Mouse (Mus musculus) heart, postnatal 4 days (tissue): ENCODE measurements at regions not wholly inside any gene's neighbourhood (a gene's known extent, or its start where the extent isn't known, plus 50 kb on each side); places are given as distances from the start of the nearest gene placed in this dataset.
"Not testable (repeated sequence)": the region's sequence is repeated elsewhere in the genome, so short reads cannot be mapped to it uniquely, and the experiment has no call there.

Experiments
- DNase-seq: peaks from one replicate; pipeline ENCODE4 v3.0.0; 2021

DNA sequence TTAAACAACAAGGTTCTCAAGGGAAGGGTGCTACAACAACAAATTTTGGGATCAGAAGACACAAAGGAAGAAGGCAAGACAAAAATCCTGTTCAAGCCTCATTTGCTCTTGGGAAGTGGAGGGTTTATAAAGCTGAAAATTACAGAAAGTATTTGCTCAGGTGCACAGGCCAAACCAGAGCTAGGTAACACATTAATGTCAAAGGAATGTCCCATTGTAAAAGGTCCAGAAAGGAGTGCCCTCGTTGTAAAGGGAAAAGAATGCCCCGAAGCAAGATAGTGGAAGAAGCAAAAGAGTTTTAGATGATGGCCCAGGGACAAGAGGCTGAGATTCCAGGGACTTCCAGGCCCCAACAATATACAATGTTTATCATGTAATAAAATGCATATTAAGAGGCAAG is 317.3 kb downstream of the Car8 start:
- no peak for DNase-seq

- DNase-seq, result no peak
Observed at GRCm38 (mm10) chr4:7913191-7913590, 325.6 kb downstream of the Car8 start.

DNA sequence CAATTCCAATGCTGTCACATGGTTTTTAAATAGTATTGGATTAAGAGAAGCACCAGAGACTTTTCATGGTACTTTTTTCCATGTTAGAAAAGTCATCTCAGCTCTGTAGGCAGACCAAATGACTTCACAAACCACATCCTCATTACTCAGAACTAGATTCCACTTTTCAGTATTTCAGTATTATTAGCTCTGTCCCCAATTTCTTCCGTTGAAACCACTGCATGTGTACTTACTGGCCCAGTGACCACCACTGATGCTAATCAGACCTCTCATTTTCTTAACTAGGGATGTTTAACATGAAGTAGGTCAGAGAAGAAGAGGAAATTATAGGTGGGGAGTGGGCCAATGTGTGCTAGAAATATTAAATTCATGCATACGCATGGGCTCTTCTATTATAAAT is 326.2 kb downstream of the Car8 start:
- no peak for DNase-seq

DNA sequence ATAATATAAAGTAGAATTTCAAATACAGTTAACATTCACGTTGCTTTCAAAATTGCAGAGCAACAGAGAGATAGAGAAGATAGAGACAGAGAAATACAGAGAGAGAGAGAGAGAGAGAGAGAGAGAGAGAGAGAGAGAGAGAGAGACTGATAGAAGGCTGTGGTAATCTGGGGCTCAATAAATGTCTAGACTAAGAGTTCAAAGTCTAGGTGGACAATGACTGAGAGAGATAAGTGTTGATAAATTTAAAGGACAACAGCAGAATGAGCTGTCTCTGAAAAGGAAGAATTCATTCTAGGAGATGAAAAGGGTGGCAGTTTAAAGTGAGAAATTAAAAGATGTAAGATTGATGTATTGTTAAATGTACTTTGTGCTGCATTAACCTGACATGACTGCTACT is 335.7 kb downstream of the Car8 start:
- no peak for DNase-seq

DNA sequence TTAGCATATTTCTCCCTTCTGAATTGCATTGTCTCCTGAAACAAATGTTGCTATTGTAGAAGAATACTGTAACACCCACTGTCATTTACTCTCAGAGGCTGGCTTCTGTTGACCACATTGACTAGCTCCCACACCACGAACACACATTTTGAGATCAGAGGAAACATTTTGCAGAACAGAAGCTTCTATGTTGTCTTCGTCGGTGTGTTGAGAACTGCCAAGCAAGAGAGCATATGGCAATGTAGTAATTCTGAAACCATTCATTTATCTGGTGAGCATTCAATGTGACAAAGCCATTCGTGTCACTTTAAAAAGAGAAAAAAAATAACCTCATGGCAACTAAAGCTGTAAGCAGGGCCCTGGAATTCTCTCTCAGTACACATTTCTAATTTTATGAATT is 343.9 kb downstream of the Car8 start:
- DNase-seq, result no peak

- DNase-seq, result no peak
Observed at GRCm38 (mm10) chr4:7891128-7891527, 347.7 kb downstream of the Car8 start.

DNA sequence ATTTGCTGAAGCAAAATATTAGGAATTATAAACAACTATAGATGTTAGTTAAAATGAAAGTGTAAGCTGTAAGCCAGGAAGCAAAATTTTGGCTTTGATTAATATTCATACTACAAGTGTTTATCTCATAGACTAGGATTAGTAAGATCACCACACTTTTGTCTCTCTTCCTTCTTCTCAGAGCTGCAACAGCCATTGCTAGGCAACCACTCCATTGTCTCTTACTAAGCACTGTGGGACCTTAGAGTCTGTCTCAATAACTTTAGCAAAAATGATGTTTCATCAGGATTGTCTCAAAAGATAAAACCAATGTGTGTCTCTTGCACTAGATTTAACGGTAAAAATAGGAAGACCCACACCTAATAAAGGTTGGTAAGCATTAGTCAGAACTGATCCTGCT is 384.3 kb downstream of the Car8 start:
- DNase-seq, result no peak

DNA sequence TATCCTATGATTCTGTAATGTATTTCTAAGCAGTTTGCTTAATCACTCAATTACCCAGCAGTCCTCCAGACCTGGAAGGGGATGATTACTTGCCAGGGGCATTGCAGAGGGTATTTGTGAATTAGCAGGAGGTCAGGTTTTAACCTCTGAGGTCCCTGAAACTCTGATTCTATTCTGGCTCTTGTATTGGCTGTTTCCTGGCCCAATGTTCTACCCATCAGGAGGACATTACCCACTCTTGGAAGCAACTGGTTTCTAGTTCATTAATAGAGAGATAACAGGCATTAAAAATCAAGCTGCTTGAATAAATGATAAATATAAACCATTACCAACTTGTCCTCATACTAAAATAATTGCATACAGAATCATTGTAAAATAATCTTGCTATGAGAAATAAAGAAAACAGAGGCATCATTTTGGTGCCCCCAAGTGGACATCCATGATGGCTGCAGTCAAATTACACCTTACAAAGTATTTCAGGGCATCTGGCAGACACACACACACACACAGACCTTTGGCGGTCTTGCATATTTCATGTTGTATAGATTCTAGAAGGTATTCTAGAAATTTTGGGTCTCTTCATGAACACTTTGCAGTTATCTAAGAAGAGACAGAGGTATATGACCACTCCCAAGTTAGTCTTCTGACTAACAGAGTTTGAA is 385.6 kb downstream of the Car8 start:
- DNase-seq, result peak; percentile 44

GRCm38 (mm10) chr4:7852006-7852615 is 386.7 kb downstream of the Car8 start:
- no peak for DNase-seq

GRCm38 (mm10) chr4:7847411-7847810 is 391.4 kb downstream of the Car8 start:
- DNase-seq, result no peak

- no peak for DNase-seq
Observed at GRCm38 (mm10) chr4:7829126-7829525, 409.7 kb downstream of the Car8 start.

GRCm38 (mm10) chr4:7819847-7820246 is 419.0 kb downstream of the Car8 start:
- DNase-seq, result no peak

DNA sequence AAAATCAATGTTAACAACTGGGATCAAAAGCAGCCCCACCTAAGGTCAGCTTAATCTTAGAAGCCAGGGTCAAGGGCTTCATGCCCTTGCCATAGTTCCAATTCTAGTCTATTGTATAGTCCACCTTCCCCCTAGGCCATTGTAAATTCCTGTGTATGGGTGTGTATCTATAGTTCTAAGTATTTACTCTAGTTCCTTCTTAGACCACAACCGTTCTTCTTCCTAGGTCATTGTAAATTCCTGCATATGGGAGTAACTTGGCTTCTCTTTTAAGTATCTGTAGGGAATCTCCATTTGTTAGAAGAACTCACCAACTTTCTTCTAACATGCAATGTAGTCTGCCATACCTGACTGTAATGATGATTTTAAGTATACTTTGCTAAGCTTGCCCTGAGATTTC is 461.1 kb downstream of the Car8 start:
- DNase-seq, result not testable (repeated sequence)

- no peak for DNase-seq
Observed at GRCm38 (mm10) chr4:7755473-7755872, 483.4 kb downstream of the Car8 start.

- no peak for DNase-seq
Observed at GRCm38 (mm10) chr4:7753931-7754330, 484.9 kb downstream of the Car8 start.

DNA sequence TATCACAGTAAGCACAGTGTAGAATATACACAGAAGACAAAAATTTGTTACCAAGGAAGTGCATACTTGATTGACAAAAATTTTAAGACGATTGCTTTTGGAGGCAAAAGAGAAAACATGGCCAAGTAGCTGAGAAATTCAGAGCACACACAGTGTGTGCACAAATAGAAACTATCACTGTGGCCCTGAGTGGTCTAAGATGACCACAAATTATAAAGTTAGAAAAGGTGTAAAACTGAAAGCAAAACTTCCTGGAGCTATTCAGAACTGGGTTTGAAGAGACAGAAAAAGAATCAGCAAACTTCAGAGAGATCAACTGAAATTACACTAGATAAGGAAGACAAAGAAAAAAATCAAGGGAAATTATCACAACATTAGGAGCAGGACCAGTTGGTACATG is 487.6 kb downstream of the Car8 start:
- DNase-seq, result no peak

DNA sequence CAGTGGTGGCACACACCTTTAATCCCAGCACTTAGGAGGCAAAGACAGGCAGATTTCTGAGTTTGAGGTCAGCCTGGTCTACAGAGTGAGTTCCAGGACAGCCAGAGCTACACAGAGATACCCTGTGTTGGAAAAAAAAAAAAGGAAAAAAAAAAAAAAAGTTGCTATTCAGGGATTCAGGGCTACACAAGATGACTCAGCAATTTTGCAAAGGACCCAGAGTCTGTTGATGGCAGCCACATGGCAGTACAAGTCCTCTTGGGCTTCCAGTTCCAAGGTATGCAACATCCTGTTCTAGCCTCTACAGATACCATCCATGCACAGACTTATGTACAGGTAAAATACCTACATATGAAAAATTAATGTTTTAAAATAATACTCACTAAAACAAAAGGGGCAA is 515.9 kb downstream of the Car8 start:
- no peak for DNase-seq

DNA sequence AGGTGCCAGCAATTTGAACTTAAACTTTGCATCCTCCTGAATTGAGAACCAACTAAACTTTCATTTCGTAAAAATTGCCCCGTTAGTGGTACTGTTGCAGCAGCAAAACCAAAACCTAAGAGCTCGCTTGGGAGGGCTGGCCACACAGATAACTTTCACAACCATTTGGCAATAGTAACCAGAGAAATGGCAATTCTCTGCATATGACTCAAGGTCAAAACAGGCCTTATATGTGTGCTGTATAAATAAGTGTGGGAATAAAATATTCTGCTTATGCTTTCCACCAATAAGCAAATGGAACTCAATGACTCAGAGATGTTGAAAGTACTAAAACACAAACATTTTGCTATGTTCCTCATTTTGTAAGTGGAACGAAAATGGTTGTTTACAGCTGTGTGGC is 550.3 kb downstream of the Car8 start:
- DNase-seq, result no peak

GRCm38 (mm10) chr4:7687231-7687630 is 551.6 kb downstream of the Car8 start:
- no peak for DNase-seq

GRCm38 (mm10) chr4:7670795-7671105 is 568.1 kb downstream of the Car8 start:
- DNase-seq, result peak; percentile 8

DNA sequence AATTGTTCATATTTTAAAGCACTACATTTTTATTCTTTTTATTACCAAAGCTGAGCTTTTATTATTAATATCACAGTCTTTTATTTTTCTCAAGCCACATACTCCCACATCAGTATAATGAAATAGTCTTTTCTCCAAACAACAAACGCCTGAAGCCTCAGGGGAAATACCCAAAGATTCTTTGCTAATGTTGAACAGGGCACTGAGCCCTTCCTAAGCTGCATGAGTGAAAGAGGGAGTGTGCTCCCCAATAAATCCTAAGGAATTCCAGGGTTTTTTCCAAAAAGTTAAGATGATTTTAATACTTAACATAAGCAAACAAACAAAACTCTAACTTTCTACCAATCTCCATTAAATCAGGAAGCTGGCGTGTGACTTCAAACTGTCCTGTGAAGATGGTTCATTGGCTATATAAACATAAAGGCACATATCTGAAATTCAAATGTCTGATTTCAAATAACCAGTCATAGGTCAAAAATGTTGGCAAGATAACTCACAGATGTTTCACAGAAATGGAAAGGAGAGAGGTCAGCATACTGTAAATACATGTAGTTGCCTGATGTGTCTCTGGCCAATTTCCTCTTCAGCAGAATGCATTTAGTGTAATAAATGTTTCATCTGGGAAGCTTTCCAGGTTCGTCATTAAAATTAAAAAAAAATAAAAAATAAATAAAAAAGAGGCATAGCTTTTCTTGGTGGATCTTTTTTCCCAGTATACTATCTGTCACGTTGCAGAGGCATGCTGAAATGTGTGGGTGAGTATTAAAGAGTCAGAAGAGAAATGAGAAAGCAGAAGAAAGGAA is 568.6 kb downstream of the Car8 start:
- DNase-seq, result no peak

DNA sequence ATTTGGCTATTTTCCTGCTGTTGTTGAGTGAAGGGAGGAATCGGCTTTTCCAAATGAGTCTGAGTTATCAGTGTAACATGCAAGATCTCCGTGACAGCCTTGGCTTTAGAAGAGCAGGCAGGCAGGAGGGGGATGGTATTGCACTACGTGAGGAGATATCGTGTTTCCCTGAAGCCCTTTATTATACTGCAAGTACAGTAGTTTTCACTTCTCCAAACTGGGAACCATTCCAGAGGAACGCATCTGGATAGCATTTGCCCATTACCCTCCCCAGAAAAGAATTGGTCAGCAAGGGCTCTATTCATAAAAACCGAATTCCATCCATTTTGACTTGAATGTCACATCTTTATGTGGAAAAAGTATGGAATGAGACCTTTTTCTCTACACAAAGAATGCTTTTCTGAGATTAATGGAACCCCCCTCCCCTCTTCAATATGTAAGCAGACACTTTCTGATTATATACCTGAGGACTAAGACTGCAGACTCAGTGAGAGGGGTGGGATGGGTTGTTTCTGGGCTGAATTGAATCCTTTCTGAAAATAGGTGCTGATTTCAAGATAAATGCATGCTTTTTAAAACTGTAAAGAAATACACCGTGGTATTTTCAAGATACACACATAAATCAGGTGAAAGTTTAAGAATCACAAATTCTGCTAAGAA is 571.8 kb downstream of the Car8 start:
- no peak for DNase-seq

DNA sequence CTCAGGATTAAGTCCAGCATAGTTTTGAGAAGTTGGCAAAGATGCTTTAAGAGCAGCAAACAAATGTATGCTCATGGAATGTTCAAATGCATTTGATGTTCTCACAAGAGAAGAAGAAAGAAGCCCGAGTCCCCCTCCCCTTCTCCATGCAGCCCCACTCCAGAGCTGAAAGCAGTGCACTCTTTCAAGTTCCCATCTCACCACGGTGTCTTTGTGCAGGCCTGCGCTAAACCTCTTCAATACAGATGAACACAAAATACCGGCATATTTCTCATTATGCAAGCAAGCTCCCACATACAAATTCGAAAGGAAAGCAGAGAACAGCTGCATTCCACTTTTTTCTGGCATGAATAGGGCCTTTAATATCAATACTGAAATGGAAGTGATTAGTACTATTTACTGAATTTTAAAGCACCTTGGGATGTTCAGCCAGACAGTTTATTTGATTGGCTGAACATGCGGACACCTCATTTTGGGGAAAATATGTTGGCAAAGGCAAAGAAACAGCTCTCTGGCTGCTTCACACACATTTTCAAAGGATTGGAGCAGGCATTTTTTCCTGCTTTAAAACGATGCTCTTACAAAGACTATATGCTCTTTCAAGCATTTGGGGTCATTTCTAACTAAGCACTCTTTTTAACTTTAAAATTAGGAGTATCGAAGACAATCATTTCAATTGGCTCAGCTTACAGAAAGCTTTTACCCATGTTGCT is 595.8 kb downstream of the Car8 start:
- no peak for DNase-seq
